Mouse (Mus musculus): ENCODE measurements around the gene Wdr95. TPM values are rescaled to one million over a fixed set of nuclear protein-coding genes. Genes with fewer than 3 reads are reported as not detected.

The Wdr95 gene
- polyA plus RNA-seq, 1 experiment from 2014 or later = not detected

- Histone ChIP-seq H3K9ac (no peak overlapping the region), H3K27me3 (no peaks in the 10 kb centered on the region), H3K9me3 (replicated peaks) (no peaks in the 10 kb centered on the region), H3K36me3 (replicated peaks) (no peaks in the 10 kb centered on the region), H3K4me3 (replicated peaks) (no peak overlapping the region), H3K27ac (replicated peaks) (no peak overlapping the region), H3K4me2 (no peak overlapping the region), H3K4me1 (replicated peaks) (no peaks in the 10 kb centered on the region)
- no peak for ATAC-seq (ENCODE audit: insufficient read depth)
- WGBS (ENCODE audit: insufficient replicate concordance) = 38% methylated on average over 9 of the region's 9 CpGs
Measured at GRCm38 (mm10) chr5:149552742-149553141, 24.3 kb downstream of the Wdr95 start.

DNA sequence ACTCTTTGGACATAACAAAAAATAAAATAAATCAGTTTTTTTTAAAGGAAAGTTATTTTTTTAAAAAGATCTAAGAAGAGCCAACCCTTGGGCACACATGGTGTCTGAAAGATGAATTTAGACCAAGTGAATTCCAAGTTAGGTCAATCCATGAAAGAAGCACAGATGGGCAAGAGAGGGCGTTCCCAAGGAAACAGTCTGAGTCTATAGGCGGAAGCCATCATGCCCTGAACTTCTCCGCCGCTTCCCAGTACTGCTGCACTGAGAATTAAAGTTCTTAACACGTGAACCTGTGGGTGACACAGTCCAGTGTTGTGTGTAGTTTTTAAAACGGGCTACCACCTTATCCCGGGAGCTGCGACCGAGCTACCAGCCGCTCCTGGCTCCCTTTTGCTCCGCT is 24.9 kb downstream of the Wdr95 start:
- no peak overlapping the region for H3K27ac ChIP-seq (replicated peaks)
- 74% methylated on average over 11 of the region's 11 CpGs for WGBS (ENCODE audit: insufficient replicate concordance)
- H3K27me3 ChIP-seq = no peaks in the 10 kb centered on the region
- no peaks in the 10 kb centered on the region for H3K9me3 ChIP-seq (replicated peaks)
- ATAC-seq (ENCODE audit: insufficient read depth) = no peak
- no peak overlapping the region for H3K9ac ChIP-seq
- no peak overlapping the region for H3K4me3 ChIP-seq (replicated peaks)
- no peaks in the 10 kb centered on the region for H3K36me3 ChIP-seq (replicated peaks)
- no peaks in the 10 kb centered on the region for H3K4me1 ChIP-seq (replicated peaks)
- H3K4me2 ChIP-seq = no peak overlapping the region

DNA sequence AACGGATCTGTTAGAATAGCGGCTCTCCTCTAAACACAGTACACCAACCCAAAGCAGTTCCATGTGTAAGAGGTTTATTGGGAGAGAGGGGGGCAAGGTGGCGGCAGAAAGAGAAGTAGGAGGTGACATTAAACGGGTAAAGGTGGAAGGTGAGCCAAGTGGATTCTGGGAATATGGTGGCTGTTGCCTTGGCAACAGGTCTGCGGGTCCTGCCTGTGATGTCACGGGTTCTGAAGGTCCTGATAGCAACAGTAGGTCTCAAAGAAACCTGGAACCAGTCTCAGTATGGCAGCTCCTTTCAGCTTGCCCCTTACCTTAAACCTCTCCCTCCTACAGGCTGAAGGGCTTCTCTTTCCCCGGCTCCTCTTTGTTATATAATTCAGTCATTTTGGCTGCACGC is 25.9 kb downstream of the Wdr95 start:
- no peaks in the 10 kb centered on the region for H3K9me3 ChIP-seq (replicated peaks)

DNA sequence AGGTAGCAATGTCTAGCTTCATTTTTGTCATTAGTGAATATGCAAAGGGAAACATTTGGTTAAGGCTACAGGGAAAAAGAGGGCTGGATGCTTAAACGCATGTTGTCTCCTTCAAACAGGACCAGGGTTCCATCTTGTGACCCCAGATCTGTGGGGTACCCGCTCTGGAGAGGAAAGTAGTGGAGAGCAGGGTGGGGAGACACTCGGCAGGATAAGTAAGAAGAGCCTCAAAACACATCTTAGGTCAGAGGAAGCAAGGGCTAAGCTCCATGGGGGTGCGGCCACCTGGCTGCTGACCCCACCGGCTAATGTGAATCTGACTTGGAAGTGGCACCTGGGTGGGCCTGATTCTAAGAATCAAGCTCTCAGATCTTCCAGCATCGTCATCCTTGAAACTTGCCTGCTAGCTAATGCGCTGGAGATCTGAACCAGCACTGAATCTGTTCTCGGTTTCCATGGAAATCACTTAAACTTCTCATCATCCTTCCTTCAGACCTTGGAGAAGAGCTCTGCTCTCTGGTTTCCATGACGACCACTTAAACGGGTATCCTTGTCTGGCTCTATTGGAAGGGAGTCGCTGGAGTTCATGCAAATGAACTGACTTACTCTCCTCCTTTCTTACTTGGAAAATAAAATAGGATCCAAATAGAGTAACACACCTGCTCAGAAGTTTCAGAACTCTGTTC is 32.6 kb downstream of the Wdr95 start:
- no peaks in the 10 kb centered on the region for H3K4me1 ChIP-seq (replicated peaks)
- no peaks in the 10 kb centered on the region for H3K27me3 ChIP-seq
- H3K9ac ChIP-seq = no peak overlapping the region
- no peaks in the 10 kb centered on the region for H3K9me3 ChIP-seq (replicated peaks)
- H3K36me3 ChIP-seq (replicated peaks) = no peaks in the 10 kb centered on the region
- no peak overlapping the region for H3K27ac ChIP-seq (replicated peaks)
- H3K4me3 ChIP-seq (replicated peaks) = no peak overlapping the region
- ATAC-seq (ENCODE audit: insufficient read depth) = no peak
- no peak overlapping the region for H3K4me2 ChIP-seq
- WGBS (ENCODE audit: insufficient replicate concordance) = 42% methylated on average over 11 of the region's 11 CpGs

More for the DNA sequence above, 25.9 kb downstream of the Wdr95 start:
- Histone ChIP-seq H3K27me3 (no peaks in the 10 kb centered on the region), H3K9ac (no peak overlapping the region), H3K36me3 (replicated peaks) (no peaks in the 10 kb centered on the region), H3K4me3 (replicated peaks) (no peak overlapping the region), H3K4me1 (replicated peaks) (no peaks in the 10 kb centered on the region), H3K4me2 (no peak overlapping the region), H3K27ac (replicated peaks) (no peak overlapping the region)
- ATAC-seq (ENCODE audit: insufficient read depth) = no peak
- 64% methylated on average over 8 of the region's 8 CpGs for WGBS (ENCODE audit: insufficient replicate concordance)

GRCm38 (mm10) chr5:149566026-149566425 is 37.5 kb downstream of the Wdr95 start:
- Histone ChIP-seq H3K9ac (no peak overlapping the region), H3K4me3 (replicated peaks) (no peak overlapping the region), H3K36me3 (replicated peaks) (no peaks in the 10 kb centered on the region), H3K9me3 (replicated peaks) (no peaks in the 10 kb centered on the region), H3K27ac (replicated peaks) (no peak overlapping the region), H3K27me3 (no peaks in the 10 kb centered on the region), H3K4me2 (no peak overlapping the region), H3K4me1 (replicated peaks) (no peaks in the 10 kb centered on the region)
- WGBS (ENCODE audit: insufficient replicate concordance) = 60% methylated on average over 11 of the region's 11 CpGs
- no peak for ATAC-seq (ENCODE audit: insufficient read depth)

DNA sequence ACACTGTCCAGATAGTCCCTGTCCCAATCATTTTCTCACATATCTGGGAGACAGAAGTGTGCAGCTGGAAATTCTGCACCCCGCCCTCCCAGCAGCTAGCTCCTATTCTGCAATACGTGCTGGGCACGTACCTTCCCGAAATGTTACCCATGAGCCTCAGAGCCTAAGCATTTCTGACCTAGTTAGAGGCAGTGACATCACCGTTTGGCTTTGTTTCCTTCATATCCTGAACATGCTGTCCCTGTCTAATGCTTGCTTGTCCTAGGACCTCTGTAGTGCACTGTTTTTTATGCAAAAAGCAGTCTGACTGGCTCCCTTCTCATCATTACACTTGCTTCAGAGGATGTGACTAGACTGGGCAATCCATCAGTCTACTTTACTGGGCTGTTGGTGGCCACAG is 38.5 kb downstream of the Wdr95 start:
- Histone ChIP-seq H3K27me3 (no peaks in the 10 kb centered on the region), H3K9ac (no peak overlapping the region), H3K9me3 (replicated peaks) (no peaks in the 10 kb centered on the region), H3K4me1 (replicated peaks) (no peaks in the 10 kb centered on the region), H3K4me3 (replicated peaks) (no peak overlapping the region), H3K36me3 (replicated peaks) (no peaks in the 10 kb centered on the region), H3K27ac (replicated peaks) (no peak overlapping the region), H3K4me2 (no peak overlapping the region)
- ATAC-seq (ENCODE audit: insufficient read depth) = no peak
- WGBS (ENCODE audit: insufficient replicate concordance) = 68% methylated on average over 5 of the region's 5 CpGs

DNA sequence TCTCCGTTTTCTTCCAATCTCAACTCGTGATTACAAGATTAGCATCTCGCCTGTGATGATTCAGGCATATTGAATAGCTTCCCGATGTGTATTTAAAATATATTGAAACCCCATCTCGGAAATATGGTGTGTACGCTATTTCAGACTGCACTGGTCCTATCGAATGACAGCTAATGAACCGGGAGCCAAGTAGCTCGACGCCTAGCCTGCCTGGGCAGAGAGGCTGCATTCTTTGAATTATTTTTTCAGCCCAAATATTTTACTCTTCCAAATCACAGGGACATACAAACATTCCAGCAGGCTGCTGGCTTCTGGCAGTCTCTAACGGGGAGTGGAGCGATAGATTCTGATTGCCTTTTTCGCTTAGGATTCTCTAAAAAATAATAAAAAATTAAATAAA is 40.5 kb downstream of the Wdr95 start:
- no peak for ATAC-seq (ENCODE audit: insufficient read depth)
- WGBS (ENCODE audit: insufficient replicate concordance) = 74% methylated on average over 13 of the region's 13 CpGs
- H3K4me2 ChIP-seq = no peak overlapping the region
- H3K4me3 ChIP-seq (replicated peaks) = no peak overlapping the region
- H3K27ac ChIP-seq (replicated peaks) = no peak overlapping the region
- no peaks in the 10 kb centered on the region for H3K36me3 ChIP-seq (replicated peaks)
- no peak overlapping the region for H3K9ac ChIP-seq
- no peaks in the 10 kb centered on the region for H3K27me3 ChIP-seq
- H3K9me3 ChIP-seq (replicated peaks) = no peaks in the 10 kb centered on the region
- H3K4me1 ChIP-seq (replicated peaks) = no peaks in the 10 kb centered on the region

GRCm38 (mm10) chr5:149576977-149577376 is 48.5 kb downstream of the Wdr95 start:
- Histone ChIP-seq H3K4me3 (replicated peaks) (no peak overlapping the region), H3K9ac (no peak overlapping the region), H3K27ac (replicated peaks) (no peak overlapping the region), H3K4me2 (no peak overlapping the region), H3K36me3 (replicated peaks) (no peaks in the 10 kb centered on the region), H3K4me1 (replicated peaks) (no peaks in the 10 kb centered on the region), H3K9me3 (replicated peaks) (no peaks in the 10 kb centered on the region), H3K27me3 (no peaks in the 10 kb centered on the region)
- WGBS (ENCODE audit: insufficient replicate concordance) = 53% methylated on average over 10 of the region's 10 CpGs
- no peak for ATAC-seq (ENCODE audit: insufficient read depth)

DNA sequence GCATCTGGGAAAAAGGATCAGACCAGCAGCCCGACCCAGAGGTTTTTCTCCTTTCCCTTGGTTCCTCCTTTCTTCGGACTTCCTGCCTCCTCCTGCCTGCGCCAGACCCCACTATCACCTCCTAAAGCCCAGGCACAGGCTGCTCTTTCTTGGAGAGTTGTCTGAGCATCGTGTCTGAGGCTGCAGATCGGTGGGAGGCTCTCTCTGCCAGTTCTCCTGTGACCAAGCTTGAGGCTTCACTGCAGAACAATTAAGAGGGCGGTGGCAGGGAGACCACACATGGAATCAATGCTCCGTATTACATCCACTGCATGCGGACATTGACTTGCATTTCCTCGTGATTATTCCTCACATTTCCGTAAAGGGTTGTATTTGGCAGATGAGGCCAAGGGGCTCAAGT is 49.0 kb downstream of the Wdr95 start:
- ATAC-seq (ENCODE audit: insufficient read depth) = no peak
- Histone ChIP-seq H3K9ac (no peak overlapping the region), H3K4me2 (no peak overlapping the region), H3K27me3 (no peaks in the 10 kb centered on the region), H3K36me3 (replicated peaks) (no peaks in the 10 kb centered on the region), H3K4me3 (replicated peaks) (no peak overlapping the region), H3K9me3 (replicated peaks) (no peaks in the 10 kb centered on the region), H3K4me1 (replicated peaks) (no peaks in the 10 kb centered on the region), H3K27ac (replicated peaks) (no peak overlapping the region)
- 33% methylated on average over 10 of the region's 10 CpGs for WGBS (ENCODE audit: insufficient replicate concordance)

DNA sequence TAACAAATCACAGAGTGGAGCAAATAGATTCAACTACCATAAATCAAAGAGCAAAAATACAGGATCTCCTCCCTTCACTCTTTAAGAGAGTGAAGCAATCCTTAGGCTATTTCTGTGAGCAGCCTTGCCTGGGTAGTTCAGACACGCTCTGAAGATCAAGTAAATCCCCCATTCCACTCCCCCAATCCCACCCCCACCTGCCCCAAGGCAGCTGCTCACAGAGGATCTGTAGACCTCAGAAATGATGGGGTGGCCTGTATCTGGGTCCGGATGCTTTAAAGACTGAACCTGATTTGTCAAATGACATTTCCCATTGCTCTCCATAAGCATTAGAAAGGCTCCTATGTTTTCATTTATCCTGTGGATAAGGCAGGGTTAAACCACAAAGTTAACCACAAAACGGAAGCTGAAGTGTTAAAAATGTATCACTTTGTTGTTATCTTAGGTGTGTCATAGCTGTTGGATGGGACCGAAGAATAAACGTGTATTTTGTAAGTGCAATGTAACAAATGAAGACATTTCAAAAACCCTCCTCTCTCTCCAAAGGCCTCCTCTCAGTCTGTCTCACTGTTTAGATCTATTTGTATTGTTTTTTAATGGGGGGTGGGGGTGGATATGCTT is 54.3 kb downstream of the Wdr95 start:
- Histone ChIP-seq H3K27me3 (no peaks in the 10 kb centered on the region), H3K9ac (no peak overlapping the region), H3K4me1 (replicated peaks) (0 out of 2 replicates have a peak, but pooled peaks cover 3% of the 10 kb centered on the region), H3K27ac (replicated peaks) (no peak overlapping the region), H3K4me2 (no peak overlapping the region), H3K9me3 (replicated peaks) (no peaks in the 10 kb centered on the region), H3K4me3 (replicated peaks) (no peak overlapping the region), H3K36me3 (replicated peaks) (no peaks in the 10 kb centered on the region)
- WGBS (ENCODE audit: insufficient replicate concordance) = 21% methylated on average over 5 of the region's 5 CpGs
- no peak for ATAC-seq (ENCODE audit: insufficient read depth)

DNA sequence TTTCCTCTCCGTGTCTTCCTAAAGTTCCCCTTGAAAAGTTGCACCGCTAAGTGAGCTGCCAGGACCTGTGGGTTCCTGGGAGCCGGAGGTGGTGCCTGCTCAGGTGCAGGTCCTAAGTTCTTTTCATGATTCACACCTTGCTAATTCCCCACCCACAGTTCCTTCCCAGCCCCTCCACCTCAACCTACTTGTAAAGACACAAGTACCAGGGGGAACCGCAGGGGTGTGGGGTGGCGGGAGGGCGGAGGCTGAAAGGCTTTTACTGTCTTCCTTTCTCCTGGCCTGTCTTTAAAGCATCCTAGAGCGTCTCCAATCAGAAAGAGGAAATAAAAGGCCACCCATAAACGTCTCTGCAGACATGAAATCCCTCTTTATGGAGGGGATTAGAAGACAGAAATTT is 55.0 kb downstream of the Wdr95 start:
- no peak overlapping the region for H3K4me3 ChIP-seq (replicated peaks)
- H3K4me1 ChIP-seq (replicated peaks) = 0 out of 2 replicates have a peak, but pooled peaks cover 7% of the 10 kb centered on the region
- no peak overlapping the region for H3K27ac ChIP-seq (replicated peaks)
- H3K4me2 ChIP-seq = no peak overlapping the region
- no peaks in the 10 kb centered on the region for H3K9me3 ChIP-seq (replicated peaks)
- H3K27me3 ChIP-seq = no peaks in the 10 kb centered on the region
- 29% methylated on average over 8 of the region's 8 CpGs for WGBS (ENCODE audit: insufficient replicate concordance)
- ATAC-seq (ENCODE audit: insufficient read depth) = no peak
- no peaks in the 10 kb centered on the region for H3K36me3 ChIP-seq (replicated peaks)
- H3K9ac ChIP-seq = no peak overlapping the region

All from liver, embryonic 15.5 days (tissue).